Mouse (Mus musculus) mature B cell (primary cell): ENCODE results near the gene Agmat.
"Not testable (repeated sequence)": the region's sequence is repeated elsewhere in the genome, so short reads cannot be mapped to it uniquely, and the experiment has no call there.

Source experiments
- in situ Hi-C: fragments of 300-500 bp; cut with MboI; formaldehyde crosslinking; loops from 2 replicates; pipeline ENCODE4 v1.14.3; 2019

The Agmat gene

DNA sequence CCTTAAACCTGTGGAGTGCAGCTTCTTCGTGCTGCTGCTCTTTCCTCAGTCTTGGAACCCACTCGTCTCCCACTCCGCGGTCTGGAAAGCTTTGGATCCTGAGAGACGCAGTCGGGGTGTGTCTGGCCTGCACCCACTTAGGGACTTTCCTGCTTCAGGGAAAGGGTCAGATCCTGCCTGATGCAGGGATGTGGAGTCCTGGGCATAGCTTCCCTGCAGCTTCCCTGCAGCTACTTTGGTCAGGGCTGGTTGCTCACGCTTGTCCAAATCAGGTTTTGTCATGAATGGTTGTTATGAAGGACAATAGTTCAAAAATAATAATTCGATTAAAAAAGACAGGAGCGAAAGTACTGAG, 11.3 kb upstream of the Agmat start:
- in situ Hi-C loops: no loop called here

DNA sequence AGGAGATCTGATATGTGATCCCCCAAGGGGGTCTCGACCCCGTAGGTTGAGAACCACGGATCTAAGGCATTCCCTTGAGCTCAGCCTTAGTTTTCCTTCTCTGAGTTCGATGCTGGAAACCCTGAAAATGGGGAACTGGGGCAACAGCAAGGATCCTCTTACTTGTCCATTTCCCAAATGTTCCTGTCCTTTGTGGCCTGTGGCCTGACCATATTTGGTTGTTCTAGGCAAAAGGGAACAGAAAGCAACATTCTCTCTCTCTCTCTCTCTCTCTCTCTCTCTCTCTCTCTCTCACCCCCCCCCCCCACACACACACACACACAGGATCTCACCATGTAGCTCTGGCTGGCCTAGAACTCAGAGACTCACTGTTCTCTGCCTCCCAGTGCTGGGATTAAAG, 9.6 kb upstream of the Agmat start:
- in situ Hi-C loops: no loop called here

DNA sequence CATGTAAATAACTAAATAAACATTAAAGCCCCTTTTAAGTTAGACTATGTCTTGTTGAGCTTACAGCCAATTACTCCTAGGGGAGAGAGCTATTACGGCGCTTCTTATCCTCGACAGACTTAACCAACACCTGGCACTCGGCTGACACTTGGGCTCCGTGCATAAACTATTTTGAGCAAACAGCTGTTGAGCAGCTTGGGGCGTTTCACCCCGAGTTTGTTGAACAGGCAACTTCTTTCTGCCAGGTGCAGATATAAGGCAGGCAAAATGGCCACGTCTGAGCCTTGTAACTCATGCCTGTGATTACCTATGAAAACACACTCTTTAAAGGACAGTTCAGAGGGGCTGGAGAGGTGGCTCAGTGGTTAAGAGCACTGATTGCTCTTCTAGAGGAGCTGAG, 8.5 kb upstream of the Agmat start:
- in situ Hi-C loops: no loop called here

DNA sequence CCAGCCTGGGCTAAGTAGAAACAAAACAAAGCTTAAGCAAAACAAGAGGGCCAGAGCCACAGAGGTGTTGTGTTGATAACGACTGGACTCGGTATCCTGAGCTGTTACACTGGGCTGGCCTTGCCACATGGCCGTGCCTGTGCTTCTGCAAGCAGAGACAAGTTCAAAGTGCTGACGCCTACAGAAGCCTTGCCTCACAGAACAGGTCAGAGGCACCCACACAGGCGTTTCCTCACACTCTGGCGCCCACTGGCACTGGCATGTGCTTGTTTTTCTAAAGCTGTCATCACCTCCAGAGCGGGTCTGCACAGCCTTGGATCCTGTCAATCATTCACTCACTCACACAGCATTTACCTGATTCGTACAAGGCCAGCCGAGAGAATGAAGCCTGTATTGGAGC, 4.6 kb upstream of the Agmat start:
- in situ Hi-C loops: no loop called here

DNA sequence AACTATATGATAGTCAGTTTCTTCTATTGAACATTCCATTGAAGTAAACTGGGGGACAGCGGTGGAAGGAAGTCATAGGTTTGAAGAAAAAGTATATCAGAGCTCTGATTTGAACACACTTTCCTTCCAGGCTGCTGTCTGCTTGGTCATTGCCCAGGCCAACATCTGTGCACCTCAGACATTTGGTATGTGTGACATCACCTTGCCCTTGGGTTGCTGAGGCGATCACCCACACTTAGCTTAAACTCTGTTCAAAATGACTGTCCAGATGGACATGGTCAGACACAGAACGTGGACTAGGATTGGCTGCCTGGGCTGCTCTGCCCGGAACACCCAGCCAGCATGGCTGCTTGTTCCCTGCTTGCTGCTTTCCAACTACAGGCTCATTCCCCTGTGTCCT, 4.1 kb upstream of the Agmat start:
- in situ Hi-C loops: no loop called here

DNA sequence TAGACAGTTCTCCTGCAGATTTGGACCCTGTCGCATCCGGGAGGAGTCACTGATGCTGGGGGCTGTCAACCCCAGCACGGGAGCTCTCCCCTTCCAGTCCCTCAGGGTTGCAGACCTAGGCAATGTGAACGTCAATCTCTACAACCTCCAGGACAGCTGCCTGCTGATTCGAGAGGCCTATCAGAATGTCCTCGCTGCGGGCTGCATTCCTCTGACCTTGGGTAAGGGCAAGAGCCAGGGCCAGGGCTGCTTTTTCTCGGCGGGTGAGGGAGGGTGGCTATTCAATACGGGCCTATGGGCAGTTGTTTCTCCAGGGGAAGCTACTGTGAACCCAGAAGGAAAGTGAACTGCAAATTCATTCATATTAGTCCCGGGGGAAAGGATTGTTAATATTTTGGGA, 3.1 kb downstream of the Agmat start:
- in situ Hi-C loops: no loop called here

DNA sequence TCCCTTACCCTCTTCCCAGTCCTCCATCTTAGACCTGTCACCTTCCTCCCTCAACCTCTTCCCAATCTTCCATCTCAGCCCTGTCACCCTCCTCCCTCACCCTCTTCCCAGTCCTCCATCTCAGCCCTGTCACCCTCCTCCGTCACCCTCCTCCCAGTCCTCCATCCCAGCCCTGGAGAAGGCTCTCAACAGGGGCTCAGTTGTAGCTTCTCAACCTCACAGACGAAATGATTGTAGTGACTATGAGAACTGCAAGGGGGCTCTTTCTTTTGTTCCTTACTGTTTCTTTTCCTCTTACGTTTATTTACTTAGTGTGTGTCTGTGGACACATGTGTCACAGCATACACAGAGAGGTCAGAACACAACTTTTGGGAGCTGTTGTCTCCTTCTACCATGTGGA, 4.4 kb downstream of the Agmat start:
- in situ Hi-C loops: no loop called here

DNA sequence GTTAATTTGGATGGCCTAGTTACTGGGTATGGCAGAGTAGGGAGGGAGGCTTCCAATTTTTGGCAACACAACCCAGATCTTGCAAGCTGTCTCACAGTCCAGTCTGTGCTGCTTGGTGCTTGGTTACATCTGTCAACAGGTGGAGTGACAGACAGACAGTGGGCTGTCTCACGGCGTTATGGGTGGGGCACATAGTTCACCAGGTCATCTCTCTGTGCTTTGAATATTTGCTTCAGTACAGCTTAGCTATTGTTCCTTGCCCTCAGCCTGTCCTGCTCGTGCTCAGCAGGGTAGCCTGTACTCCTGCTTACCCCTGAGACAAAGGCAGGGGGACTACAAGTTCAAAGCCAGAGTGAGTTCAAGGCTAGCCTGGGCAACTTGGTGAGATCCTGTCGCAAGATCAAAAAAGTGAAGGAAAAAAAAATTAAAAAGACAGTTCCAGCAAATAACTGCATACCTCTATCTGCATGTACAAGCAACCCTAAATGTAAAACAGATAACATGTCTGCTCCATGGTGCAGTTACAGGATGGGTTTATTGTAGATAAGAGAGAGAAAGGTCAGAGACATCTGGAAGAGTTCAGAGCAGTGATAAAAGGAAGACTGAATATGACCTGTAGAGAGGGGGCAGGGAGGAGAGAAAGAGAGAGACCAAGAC, 5.1 kb downstream of the Agmat start:
- in situ Hi-C loops: no loop called here

DNA sequence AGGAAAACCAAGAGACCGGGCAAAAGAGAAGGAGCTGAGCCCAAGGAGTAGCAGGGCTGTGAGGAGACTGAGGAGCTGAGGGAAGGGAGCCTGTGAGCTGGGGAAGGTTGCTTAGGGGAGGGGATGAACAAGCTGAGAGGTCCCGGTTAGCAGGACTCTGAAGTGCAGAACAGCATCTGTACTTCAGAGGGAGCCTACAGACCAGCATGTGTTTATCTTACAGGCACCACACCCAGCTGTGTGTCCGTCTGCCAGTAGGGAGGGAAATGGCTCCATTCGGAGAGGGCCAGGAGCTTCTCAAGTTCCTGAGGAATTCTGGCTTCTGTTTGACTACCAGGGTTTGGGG, 5.6 kb downstream of the Agmat start:
- in situ Hi-C loops: no loop called here

DNA sequence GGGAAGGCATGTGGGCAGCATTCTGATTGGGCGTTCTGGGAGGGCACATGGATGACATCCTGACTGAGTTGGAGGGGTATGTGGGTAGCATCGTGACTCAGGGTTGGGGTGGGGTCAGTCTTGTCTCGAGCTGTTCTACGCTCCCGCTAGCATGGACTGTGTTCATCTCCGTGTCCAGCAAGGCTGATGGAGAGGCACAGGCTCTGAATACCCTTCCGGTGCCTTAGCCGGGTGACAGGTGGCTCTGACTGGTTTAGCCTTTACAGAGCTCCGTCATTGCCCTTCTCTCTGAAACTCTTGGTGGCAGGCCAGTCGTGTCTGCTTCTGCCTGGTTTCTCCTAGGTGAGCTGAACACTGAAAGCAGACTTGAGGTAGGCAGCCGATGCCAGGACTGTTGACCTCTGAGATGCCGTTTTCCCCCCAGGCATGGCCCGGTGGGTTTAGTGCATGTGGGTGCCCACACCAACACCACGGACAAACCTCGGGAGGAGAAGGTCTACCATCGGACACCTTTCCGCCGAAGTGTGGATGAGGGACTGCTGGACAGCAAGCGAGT, 9.0 kb downstream of the Agmat start:
- in situ Hi-C loops: no loop called here

DNA sequence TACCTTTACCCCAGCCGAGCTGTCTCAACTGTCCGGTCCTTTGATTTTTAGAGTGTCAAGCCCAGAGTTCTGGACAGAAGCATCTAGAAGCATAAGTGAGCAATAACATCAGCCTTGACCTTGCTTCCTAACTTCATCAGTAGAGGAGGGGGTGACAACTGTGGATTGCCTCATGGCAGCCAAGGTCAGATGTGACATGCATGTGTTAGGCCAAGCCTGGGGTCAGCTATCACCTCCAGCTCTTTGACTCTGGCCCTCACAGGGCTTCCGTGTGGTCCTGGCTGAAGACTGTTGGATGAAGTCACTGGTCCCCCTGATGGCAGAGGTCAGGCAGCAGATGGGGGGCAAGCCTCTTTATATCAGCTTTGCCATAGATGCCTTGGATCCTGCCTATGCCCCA, 10.7 kb downstream of the Agmat start:
- in situ Hi-C loops: no loop called here

DNA sequence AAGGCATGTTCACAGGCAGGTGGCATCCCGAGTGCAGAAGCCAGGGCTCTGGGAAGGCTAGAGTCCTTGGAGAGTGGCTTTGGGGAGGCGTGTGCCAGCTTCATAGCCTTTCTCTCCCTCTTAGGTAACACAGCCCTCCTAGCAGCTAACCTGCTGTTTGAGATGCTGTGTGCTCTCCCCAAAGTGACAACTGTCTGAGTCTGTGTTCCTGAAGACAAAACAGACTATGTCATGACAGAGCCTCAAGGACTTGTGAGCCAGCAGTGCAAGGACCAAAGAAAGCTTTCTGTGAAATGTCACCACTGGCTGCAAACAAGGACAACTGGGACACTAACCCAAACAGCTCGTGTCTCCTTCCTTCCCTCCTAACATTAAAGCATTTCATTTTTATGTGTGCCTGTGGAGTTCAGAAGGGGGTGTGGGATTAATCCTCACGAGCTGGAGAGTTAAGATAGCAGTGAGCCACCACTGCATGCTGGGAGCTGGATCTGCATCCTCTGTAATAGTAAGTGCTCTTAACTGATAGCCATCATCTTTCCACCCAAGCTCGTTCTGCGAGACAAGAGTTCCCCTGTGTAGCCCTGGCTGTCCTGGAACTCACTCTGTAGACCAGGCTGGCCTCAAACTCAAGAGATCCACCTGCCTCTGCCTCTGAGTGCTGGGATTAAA, 12.5 kb downstream of the Agmat start:
- in situ Hi-C loops: no loop called here

DNA sequence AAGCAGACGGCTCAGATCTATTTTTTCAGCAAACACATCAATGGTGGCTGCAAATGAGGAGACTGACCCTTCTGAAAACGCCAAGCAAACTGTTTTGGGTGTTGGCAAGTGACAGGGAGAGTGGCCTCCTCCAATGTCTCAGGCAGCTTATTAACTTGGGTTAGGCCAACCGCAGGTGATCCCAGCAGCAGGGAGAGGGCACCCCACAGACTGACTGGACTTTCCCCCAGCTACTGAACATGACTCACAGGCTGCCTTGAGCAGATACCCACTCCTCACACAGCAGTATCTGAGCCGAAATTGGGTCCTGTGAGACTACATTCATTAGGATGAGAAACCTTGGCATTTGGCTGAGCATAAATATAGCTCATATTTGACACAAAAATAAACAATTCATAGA, 14.5 kb downstream of the Agmat start:
- in situ Hi-C loops: no loop called here

DNA sequence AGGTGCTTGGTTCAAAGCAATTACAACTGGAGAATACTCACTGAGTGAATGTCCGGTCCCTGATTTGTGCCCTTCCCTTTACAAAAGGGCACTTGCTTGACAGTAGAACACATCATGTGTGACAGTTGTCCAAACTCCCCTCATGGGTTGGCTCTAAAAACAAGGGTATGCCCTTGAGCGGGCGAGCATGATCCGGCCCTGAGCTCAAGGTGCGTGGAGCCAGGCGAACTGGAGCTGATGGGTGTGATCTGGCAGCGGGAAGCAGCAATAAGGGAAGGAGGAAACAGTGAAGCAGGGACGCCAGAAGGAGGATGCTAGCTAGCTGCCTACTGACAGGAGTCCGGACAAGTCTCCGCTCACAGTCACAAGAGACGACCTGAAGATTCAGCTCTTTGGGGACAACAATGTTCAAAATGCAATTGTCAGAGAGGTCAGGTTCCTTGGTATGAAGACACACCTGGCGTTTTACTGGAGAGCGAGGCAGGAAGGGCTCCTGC, 15.7 kb downstream of the Agmat start:
- in situ Hi-C loops: no loop called here

DNA sequence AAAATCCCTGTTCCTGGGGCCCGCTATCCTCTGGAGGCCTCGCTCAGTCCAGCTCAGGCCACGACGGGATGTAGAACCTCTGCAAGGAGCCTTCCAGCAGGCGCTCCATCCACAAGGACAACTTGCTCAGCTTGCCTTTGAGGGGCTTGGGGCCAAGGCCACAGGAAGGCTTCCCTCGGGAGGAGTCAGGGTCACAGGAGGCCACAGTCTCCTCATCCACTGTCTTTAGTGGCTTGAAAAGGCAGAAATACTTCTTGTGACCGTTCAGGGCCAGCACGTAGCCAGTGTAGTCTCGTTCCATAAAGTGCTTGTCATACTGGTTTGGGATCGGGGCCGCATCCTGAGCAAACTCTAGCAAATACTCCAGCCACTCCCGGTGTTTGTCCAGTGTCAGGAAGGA, 17.0 kb downstream of the Agmat start:
- in situ Hi-C loops: no loop called here

DNA sequence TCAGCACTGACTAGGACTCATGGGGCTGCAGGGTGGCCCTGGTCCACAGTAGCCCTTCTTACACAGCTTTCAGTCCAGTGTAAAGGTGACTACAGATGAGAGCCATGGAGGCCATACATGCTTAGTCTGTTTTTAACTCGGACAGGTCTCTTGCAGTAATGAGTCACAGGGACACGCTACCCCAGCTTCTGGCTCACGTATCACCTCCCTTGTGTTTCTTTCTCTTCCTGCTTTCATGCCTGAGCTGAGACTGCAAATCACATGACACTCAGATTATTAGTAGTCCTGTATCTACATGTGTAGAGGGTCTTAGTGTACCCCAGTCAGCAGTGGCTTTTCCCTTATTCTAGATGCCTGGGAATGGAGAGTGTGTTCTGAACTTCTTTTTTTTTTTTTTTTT, 18.5 kb downstream of the Agmat start:
- in situ Hi-C loops: no loop called here

DNA sequence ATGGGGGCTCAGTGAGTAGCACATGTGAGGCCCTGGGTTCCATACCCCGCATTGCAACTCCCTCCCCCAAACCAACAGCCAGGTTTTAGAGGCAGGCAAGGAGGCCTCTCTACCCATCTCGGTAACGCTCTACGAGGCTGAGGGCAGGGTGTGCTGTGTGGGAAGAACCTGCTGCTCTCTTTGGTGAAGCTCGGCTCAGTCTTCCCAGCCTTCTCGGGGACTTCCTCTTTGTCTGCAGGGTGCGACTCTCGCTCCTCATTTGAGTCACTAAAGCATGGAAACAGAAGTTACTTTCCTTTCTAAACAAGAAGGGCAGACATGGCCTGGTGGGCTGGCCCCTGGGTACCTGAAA, 19.8 kb downstream of the Agmat start:
- in situ Hi-C loops: no loop called here

DNA sequence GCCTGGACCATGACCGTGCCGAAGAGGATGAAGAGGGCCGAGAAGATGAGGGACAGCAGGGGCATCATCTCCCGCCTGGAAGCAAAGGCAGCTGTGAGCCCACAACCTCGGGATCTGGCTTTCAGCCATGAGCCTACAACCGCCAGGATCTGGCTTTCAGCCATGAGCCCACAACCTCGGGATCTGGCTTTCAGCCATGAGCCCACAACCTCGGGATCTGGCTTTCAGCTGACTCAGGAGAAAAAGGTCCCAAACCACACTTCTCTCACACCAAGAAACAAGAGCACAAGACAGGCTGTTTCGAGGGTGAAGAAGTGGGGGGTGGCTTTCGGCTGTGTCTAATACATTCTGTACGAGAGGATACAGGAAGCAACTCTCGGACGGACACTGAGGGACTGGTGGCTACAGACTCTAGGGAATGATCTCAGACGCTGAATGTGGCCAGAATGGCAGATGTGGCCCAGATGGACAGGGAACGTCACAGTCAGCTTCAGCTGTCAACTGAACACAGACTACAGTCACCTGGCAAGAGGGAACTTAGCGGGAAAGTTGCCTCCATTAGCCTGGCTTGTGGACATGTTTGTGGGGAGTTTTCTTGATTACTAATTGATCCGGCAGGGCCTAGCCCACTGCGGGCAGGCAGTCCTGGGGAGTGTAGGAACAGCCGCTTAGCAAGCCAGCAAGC, 20.3 kb downstream of the Agmat start:
- in situ Hi-C loops: no loop called here

DNA sequence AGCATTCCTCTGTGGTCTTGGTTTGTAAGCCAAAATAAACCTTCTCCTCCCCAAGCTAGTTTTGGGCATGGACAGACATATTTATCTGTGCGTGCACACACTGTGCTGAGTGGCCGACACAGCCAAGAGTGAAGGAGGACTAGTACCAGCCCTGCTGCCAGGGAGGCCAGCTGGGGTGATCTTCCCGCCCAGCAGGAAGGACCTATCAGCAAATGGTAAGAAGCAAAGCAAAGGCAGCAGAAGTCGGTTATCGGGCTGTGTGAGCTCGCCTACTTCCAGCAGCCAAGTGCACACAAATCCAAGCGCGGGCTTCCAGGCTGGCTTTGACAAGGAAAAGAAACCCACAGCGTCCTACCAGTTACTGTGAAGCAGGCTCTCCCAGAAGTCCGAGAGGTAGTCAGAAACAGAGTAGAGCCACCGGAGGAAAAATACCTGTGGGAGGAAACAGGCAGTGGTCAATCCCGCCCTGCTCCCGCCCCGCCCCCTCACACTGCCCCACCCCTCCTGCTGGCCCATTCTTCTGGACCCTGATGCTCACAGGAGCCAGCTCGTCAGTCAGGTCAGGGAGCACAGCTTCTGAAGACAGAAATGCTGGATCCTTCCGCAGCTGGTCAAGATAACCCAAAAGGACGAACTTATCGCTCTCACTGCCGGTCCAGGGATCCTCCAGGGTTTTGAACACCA, 21.0 kb downstream of the Agmat start:
- in situ Hi-C loops: no loop called here

DNA sequence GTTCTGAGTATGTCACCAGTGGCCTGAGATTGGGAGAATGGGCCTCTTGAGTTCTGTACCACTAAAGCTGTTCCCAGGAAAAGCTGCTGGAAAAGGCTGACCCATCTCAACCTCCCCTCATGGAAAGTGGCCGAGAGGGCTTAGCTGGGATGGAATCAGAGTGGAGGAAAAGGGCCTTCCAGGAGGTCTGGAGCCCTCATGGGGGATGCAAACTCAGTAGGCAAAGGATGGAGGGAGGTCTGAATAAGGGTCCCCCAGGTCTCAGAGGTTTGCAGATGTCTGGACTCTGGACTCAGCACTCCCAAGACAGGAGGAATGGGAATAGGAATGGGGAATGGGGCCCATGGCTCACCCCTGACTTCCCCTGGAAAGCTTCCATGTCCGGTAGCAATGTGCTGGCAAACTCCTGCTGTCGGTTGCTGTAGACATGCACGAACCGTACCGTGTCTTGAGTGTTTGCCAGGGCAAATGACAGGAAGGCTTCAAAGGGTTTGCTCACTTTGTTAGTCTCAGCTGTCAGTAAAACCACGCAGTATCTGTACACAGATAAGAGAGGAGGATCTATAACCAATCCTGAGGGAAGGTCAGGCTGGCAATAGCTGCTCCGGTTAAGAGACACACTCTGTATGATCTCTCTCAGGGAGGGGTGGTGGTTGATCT, 23.2 kb downstream of the Agmat start:
- in situ Hi-C loops: no loop called here

DNA sequence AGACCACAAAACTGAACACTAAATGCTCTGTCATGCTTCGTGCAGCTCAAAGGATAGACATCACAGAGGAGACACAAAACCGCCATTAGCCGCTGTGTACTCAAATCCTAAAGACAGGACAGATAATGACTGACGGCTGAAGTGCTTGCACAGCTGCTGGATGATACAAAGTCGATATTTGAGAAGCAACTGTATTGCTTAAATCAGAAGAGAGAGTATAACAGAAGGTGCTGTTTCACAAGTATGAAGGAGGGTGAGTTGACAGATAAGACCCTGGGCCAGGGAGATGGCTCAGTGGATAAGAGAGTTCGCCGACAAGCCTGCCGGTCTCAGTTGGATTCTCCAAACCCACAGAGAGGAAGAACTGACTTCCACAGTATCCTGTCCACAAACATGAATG, 25.4 kb downstream of the Agmat start:
- in situ Hi-C loops: no loop called here

DNA sequence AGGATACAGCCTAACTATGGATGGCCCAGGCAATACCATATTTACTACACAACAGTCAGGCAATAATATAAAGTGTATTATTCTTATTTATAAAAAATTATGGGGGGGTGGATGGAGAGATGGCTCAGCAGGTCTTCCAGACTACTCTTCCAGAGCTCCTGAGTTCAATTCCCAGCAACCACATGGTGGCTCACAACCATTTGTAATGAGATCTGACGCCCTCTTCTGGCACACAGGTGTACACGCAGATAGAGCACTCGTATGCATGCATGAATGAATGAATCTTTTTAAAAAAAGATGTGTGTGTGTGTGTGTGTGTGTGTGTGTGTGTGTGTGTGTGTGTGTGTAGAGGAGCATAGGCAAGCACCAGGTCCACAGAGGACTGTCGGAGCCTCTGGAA, 26.5 kb downstream of the Agmat start:
- in situ Hi-C loops: not testable (repeated sequence)
